Mouse (Mus musculus) ovary, postnatal 14 days (tissue): ENCODE measurements around the gene Pex16.

ENCODE experiments used
- DNase-seq: peaks from one replicate; pipeline ENCODE4 v3.0.0; 2022; ENCODE audit warnings: low spot score

Pex16 gene

GRCm38 (mm10) chr2:92423156-92423555 is 48.7 kb downstream of the Pex16 start:
- no peak for DNase-seq

GRCm38 (mm10) chr2:92423702-92424461 is 49.4 kb downstream of the Pex16 start:
- DNase-seq: peak; percentile 79

- DNase-seq: no peak
These were observed 50.2 kb downstream of the Pex16 start for GRCm38 (mm10) chr2:92424462-92425308.

GRCm38 (mm10) chr2:92425366-92425765 is 50.9 kb downstream of the Pex16 start:
- no peak for DNase-seq

- no peak for DNase-seq
These were observed 52.0 kb downstream of the Pex16 start for GRCm38 (mm10) chr2:92426426-92426825.

- no peak for DNase-seq
These were observed 53.4 kb downstream of the Pex16 start for GRCm38 (mm10) chr2:92427882-92428281.

GRCm38 (mm10) chr2:92430089-92430488 is 55.6 kb downstream of the Pex16 start:
- DNase-seq: no peak
